Mouse (Mus musculus) MEL-GATA-1-ER (cell line): ENCODE results near the gene Ptprm.

ENCODE experiments used
- DNase-seq: peaks from one replicate; pipeline ENCODE4 v3.0.0-alpha.2; 2012; ENCODE audit warnings: low read depth; ENCODE audit errors: extremely low read depth

Ptprm gene

DNA sequence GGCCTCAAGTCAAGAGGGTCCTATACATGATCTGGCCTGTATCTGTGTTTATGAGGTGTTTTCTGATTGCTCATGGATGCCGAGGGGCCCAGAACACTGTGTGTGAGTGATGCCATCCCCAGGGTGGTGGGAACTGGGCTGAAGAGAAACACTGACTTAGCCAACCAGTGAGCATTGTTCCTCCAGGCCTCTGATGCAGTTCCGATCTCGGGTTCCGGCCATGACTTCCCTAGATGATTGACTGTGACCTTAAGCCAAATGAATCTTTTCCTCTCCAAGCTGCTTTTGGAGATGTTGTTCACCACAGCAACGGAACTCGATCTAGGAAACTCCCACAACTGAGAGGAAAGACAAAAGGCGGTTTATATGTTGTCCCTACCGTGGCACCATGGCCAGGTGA is 9.1 kb downstream of the Ptprm start:
- DNase-seq, result no peak

DNA sequence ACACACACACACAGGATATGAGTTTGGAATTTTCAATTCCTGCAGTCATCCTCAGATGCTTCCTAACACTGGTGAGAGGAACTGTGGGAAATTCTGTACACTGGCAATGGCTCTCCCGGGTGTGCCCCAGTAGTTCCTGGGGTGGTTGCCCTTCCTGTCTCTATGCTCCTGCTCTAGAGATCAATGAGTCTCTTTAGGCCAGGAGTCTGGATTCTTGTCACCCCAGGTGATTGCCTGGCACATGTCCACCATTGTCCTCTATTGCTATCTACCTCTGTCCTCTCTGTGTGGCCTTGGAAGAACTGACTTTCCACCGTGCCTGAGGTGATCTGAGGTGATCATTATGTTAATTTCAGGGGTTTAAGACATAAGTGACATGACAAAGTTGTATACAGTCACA is 10.8 kb downstream of the Ptprm start:
- no peak for DNase-seq

DNA sequence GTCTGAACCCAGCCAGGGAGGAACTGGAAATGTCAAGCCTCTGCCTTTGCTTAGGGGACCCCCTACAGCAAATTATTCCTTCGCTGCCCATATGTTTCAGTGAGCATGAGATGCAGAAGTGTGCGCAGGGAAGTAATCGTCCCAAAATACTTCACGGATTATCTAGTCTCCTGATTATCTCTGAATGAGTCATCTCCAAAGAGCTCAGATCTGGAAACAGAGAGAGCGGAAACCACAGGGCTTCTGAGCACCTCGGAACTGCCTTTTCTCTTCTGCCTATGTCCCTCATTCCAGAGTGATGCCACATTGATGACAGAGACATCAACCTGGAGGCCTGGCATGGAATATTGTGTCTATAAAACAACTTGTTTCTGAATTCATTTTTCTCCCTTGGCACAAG is 11.3 kb downstream of the Ptprm start:
- DNase-seq, result no peak

DNA sequence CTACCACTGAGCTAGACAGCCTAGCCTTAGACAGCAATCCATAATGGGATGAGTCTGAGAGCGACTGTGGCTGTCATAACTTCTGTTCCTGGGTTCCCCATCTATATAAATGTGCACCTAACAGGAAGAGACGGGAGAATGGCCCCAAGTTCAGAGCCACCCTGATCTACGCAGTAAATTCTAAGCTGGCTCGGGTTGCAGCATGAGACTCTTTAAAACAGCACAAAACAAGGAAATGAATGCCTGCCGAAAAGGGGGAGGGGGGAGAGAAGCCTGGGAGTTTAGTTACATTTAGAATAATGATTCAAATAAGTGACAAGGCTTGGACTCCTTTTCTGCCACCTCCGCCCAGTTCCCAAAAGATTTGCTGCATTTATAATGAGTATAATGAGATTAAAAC is 13.9 kb downstream of the Ptprm start:
- no peak for DNase-seq

DNA sequence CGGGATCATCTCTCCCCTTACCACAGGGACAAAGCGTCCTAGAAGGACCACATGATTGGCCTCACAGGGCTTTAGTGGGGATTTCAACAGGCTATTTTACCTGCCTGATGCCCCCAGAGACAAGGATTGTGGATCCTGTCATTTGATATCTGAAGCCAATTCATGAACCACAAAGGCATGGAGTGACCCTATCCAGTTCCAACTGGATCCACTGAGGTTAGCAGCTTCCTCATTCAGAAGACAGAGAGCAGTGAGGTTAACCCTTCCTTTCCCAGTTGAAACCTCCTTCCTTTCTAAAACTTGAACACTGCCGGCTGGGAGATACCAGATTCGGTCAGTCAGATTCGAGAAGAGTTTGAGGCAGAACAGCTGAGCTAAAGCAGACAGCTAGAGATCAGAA is 14.7 kb downstream of the Ptprm start:
- no peak for DNase-seq

DNA sequence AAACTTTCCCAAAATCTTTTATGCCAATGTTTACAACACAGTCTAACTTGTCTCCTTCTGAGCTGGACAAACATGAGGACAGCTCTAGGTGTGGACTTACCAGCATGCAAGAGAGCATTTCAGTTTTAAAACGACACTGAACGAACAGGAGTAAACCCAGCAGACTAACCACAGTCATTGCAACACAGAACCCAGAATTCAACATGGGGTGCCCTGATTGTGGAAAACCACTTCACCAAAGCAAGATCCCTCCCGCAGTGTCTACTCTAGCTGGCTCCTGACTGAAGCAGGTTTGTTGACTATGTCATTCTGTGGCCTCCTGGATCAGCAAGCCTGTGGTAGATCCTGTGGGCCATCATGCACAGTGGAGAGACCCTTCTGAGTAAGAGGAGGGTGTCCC is 19.9 kb downstream of the Ptprm start:
- DNase-seq, result no peak

GRCm38 (mm10) chr17:67329435-67329834 is 24.8 kb downstream of the Ptprm start:
- DNase-seq, result no peak

- DNase-seq, result no peak
These were observed 29.8 kb downstream of the Ptprm start for GRCm38 (mm10) chr17:67324499-67324832.

- no peak for DNase-seq
These were observed 30.3 kb downstream of the Ptprm start for GRCm38 (mm10) chr17:67323777-67324498.

GRCm38 (mm10) chr17:67314491-67315205 is 39.6 kb downstream of the Ptprm start:
- no peak for DNase-seq

DNA sequence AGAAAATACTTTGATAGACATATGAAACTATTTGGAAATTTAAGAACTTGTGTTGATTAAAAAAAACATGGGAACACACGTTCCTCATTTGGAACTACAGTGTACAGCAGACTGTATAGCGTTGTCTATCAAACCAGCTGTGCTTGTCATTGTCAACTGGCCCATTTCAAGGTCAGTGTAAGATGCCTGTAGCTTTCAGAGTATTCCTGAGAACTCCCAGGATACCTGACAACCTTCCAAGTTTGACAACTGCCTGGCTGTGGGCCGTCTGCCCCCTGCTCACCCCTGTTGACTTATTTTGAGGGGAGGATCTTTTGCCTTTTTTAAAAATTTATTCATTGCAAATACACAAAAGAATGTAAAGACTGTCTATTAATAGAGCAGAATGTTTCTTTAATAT is 45.8 kb downstream of the Ptprm start:
- DNase-seq, result no peak

- no peak for DNase-seq
These were observed 48.0 kb downstream of the Ptprm start for GRCm38 (mm10) chr17:67306066-67306845.

GRCm38 (mm10) chr17:67304831-67305230 is 49.4 kb downstream of the Ptprm start:
- DNase-seq, result no peak

DNA sequence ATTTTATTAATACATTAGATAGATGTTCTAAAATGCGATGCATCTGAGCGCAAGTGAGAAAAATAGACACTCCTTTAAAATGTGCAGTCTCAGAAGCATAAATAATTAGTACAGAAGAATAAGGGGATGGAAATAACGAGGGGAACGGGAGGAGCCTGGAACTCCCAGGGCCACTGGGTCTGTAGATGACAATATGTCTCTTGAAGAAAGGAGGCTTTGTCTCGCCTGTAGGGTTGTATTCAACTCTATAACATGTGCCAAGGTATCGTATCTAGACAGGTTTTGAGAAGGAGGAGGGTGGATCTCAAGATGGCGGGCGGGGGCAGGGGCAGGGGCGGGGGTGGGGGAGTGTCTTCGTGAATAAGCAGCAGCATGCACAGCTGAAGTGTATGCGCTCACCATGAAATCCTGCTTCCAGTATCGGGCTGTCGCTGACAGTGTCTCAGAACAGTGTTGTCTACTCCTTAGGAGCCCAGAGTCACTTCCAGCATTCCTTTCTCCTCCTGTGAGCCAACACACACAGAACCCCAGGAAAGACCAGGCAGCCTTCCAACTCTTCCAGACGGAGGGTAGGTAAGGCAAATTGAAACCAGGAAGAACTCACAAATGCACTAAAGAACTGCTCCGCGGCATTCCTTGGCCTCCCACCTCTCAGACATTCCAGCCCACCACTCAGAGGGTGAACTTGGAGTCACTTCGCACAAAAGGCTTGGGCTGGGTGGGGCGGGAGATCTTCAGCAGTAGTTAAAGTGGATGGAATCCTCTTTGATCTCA is 50.7 kb downstream of the Ptprm start:
- no peak for DNase-seq

GRCm38 (mm10) chr17:67302569-67302968 is 51.7 kb downstream of the Ptprm start:
- no peak for DNase-seq

GRCm38 (mm10) chr17:67302074-67302473 is 52.2 kb downstream of the Ptprm start:
- DNase-seq, result no peak

- DNase-seq, result no peak
These were observed 52.9 kb downstream of the Ptprm start for GRCm38 (mm10) chr17:67301367-67301766.

GRCm38 (mm10) chr17:67298269-67298798 is 55.9 kb downstream of the Ptprm start:
- DNase-seq, result no peak

- DNase-seq, result no peak
These were observed 57.4 kb downstream of the Ptprm start for GRCm38 (mm10) chr17:67296604-67297595.

DNA sequence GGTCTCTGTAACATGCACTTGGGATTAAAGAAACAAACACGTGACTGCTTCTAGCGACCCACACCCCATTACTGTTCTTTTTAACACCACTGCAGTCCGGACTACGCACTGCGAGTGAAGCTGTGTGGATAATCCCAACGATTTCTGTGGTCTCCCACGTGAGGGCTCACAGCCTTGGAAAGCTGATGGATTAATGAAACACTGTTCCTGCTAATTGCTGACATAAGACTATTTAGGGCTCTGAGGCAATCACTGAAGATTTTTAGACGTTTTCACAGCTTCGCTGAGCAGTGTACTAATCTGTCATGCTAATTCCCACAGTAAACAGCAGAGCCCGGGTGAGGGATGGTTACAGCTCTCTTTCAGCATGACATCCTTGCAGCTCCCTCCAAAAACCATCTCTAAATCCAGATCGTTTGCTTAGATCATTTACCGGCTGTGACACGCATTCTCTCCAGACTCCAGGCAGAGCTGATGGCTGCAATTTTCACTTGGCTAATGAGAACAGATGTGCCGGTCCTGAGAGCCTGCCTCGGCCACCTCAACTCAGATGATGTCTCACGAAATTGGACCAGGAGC is 63.5 kb downstream of the Ptprm start:
- no peak for DNase-seq
